Mouse (Mus musculus) embryonic facial prominence, embryonic 13.5 days (tissue): ENCODE data around the gene Nhs. TPM values are rescaled to one million over a fixed set of nuclear protein-coding genes. Genes with fewer than 3 reads are reported as not detected.

ENCODE experiments used
- ATAC-seq: fragments of 200-750 bp; cut with Nextera tagmentation; 2 replicates; pipeline ENCODE4 v1.8.0; 2017; ENCODE audit warnings: low read depth; ENCODE audit not compliant: insufficient number of reproducible peaks, insufficient read depth, low FRiP score, low TSS enrichment
- H3K27ac ChIP-seq: fragments of 300-500 bp; sonication (generic); 2 replicates; pipeline ENCODE4 v1.5.1; 2015; ENCODE audit warnings: moderate library complexity, mild to moderate bottlenecking, inconsistent platforms
- H3K27me3 ChIP-seq: fragments of 300-500 bp; sonication (generic); 2 replicates; pipeline ENCODE4 v1.6.1; 2015; ENCODE audit warnings: mild to moderate bottlenecking, inconsistent platforms
- H3K36me3 ChIP-seq: fragments of 300-500 bp; sonication (generic); 2 replicates; pipeline ENCODE4 v1.6.1; 2015; ENCODE audit warnings: mild to moderate bottlenecking, inconsistent platforms
- H3K4me1 ChIP-seq: fragments of 300-500 bp; sonication (generic); 2 replicates; pipeline ENCODE4 v1.6.1; 2015; ENCODE audit warnings: inconsistent platforms
- H3K4me2 ChIP-seq: fragments of 300-500 bp; sonication (generic); 2 replicates; pipeline ENCODE4 v1.6.1; 2015; ENCODE audit warnings: moderate library complexity, mild to moderate bottlenecking, inconsistent platforms
- H3K4me3 ChIP-seq: fragments of 300-500 bp; sonication (generic); 2 replicates; pipeline ENCODE4 v1.5.1; 2015; ENCODE audit warnings: mild to moderate bottlenecking, inconsistent platforms
- H3K9ac ChIP-seq: fragments of 300-500 bp; sonication (generic); 2 replicates; pipeline ENCODE4 v1.6.1; 2015; ENCODE audit warnings: mild to moderate bottlenecking, inconsistent platforms
- H3K9me3 ChIP-seq: fragments of 300-500 bp; sonication (generic); 2 replicates; pipeline ENCODE4 v1.6.1; 2016; ENCODE audit warnings: inconsistent platforms
- WGBS: fragments of 180-500 bp; shearing (Covaris S2); methylation state at CpG from one replicate; pipeline ENCODE4 v1.1.7; 2015; ENCODE audit warnings: mixed read lengths; 5-methylcytosine and 5-hydroxymethylcytosine counted together
- polyA plus RNA-seq: library from polyadenylated mRNA; unstranded; fragments of >200 nt; fragmentation: Nextera tagmentation; extraction: Ambion mirVana; gene quantifications from 2 replicates; pipeline ENCODE4 v1.2.1, GENCODE M21; 2015

The Nhs gene
- polyA plus RNA-seq, 1 experiment from 2014 or later, result 3.0 TPM

- Histone ChIP-seq H3K27me3 (peaks cover 69% of the 10 kb centered on the region), H3K27ac (peak overlapping the region; percentile 78), H3K9me3 (no peaks in the 10 kb centered on the region), H3K36me3 (no peaks in the 10 kb centered on the region), H3K4me1 (peaks cover 12% of the 10 kb centered on the region), H3K4me3 (peak overlapping the region; percentile 27), H3K4me2 (peak overlapping the region; percentile 46), H3K9ac (0 out of 2 replicates have a peak overlapping the region, but pooled peaks have one; percentile 21)
- peak; percentile 88 for ATAC-seq
- 22% methylated on average over 6 of the region's 6 CpGs for WGBS
These were observed 233.4 kb downstream of the Nhs start for GRCm38 (mm10) chrX:161925973-161926682.

GRCm38 (mm10) chrX:161922655-161923054, 236.9 kb downstream of the Nhs start:
- Histone ChIP-seq H3K4me1 (peaks cover 12% of the 10 kb centered on the region), H3K36me3 (no peaks in the 10 kb centered on the region), H3K4me3 (no peak overlapping the region), H3K9ac (no peak overlapping the region), H3K4me2 (no peak overlapping the region), H3K9me3 (no peaks in the 10 kb centered on the region), H3K27ac (no peak overlapping the region), H3K27me3 (peaks cover 73% of the 10 kb centered on the region)
- WGBS, result 85% methylated on average over 2 of the region's 2 CpGs
- no peak for ATAC-seq

- H3K4me3 ChIP-seq, result no peak overlapping the region
- H3K27ac ChIP-seq, result no peak overlapping the region
- WGBS, result 54% methylated on average over 1 of the region's 1 CpGs
- H3K36me3 ChIP-seq, result no peaks in the 10 kb centered on the region
- H3K9ac ChIP-seq, result no peak overlapping the region
- no peak overlapping the region for H3K4me2 ChIP-seq
- peaks cover 71% of the 10 kb centered on the region for H3K27me3 ChIP-seq
- no peak for ATAC-seq
- H3K9me3 ChIP-seq, result no peaks in the 10 kb centered on the region
- H3K4me1 ChIP-seq, result peaks cover 9% of the 10 kb centered on the region
These were observed 237.9 kb downstream of the Nhs start for GRCm38 (mm10) chrX:161921581-161921980.

- Histone ChIP-seq H3K4me2 (no peak overlapping the region), H3K27me3 (peaks cover 83% of the 10 kb centered on the region), H3K9me3 (no peaks in the 10 kb centered on the region), H3K27ac (no peak overlapping the region), H3K36me3 (no peaks in the 10 kb centered on the region), H3K9ac (no peak overlapping the region), H3K4me1 (0 out of 2 replicates have a peak, but pooled peaks cover 6% of the 10 kb centered on the region), H3K4me3 (no peak overlapping the region)
- 65% methylated on average over 4 of the region's 4 CpGs for WGBS
- ATAC-seq, result no peak
These were observed 249.6 kb downstream of the Nhs start for GRCm38 (mm10) chrX:161909963-161910362.

- H3K9me3 ChIP-seq, result no peaks in the 10 kb centered on the region
- peaks cover 78% of the 10 kb centered on the region for H3K27me3 ChIP-seq
- peak overlapping the region; percentile 47 for H3K4me3 ChIP-seq
- H3K4me1 ChIP-seq, result 0 out of 2 replicates have a peak, but pooled peaks cover 6% of the 10 kb centered on the region
- H3K36me3 ChIP-seq, result no peaks in the 10 kb centered on the region
- peak overlapping the region; percentile 61 for H3K9ac ChIP-seq
- peak; percentile 48; the same call in 1 of the 2 replicates for ATAC-seq
- 27% methylated on average over 48 of the region's 48 CpGs for WGBS
- H3K27ac ChIP-seq, result no peak overlapping the region
- H3K4me2 ChIP-seq, result peak overlapping the region; percentile 82
These were observed 250.7 kb downstream of the Nhs start for GRCm38 (mm10) chrX:161908652-161909403.

GRCm38 (mm10) chrX:161907595-161908592, 251.6 kb downstream of the Nhs start:
- Histone ChIP-seq H3K4me1 (0 out of 2 replicates have a peak, but pooled peaks cover 6% of the 10 kb centered on the region), H3K27me3 (peaks cover 71% of the 10 kb centered on the region), H3K4me2 (peak overlapping the region; percentile 82), H3K9me3 (no peaks in the 10 kb centered on the region), H3K4me3 (peak overlapping the region; percentile 47), H3K9ac (peak overlapping the region; percentile 61), H3K36me3 (no peaks in the 10 kb centered on the region), H3K27ac (no peak overlapping the region)
- 23% methylated on average over 52 of the region's 53 CpGs for WGBS
- 0 out of 2 replicates have a peak, but pooled peaks have one; percentile 59 for ATAC-seq

GRCm38 (mm10) chrX:161894442-161894841, 265.1 kb downstream of the Nhs start:
- H3K4me1 ChIP-seq, result no peaks in the 10 kb centered on the region
- no peak overlapping the region for H3K27ac ChIP-seq
- H3K9ac ChIP-seq, result no peak overlapping the region
- H3K4me2 ChIP-seq, result no peak overlapping the region
- H3K27me3 ChIP-seq, result peaks cover 25% of the 10 kb centered on the region
- H3K9me3 ChIP-seq, result no peaks in the 10 kb centered on the region
- no peak for ATAC-seq
- no peaks in the 10 kb centered on the region for H3K36me3 ChIP-seq
- no peak overlapping the region for H3K4me3 ChIP-seq
- 63% methylated on average over 2 of the region's 2 CpGs for WGBS

GRCm38 (mm10) chrX:161883661-161884060, 275.9 kb downstream of the Nhs start:
- H3K27me3 ChIP-seq, result peaks cover 16% of the 10 kb centered on the region
- H3K4me2 ChIP-seq, result no peak overlapping the region
- 88% methylated on average over 3 of the region's 3 CpGs for WGBS
- no peak overlapping the region for H3K27ac ChIP-seq
- no peaks in the 10 kb centered on the region for H3K4me1 ChIP-seq
- no peak overlapping the region for H3K4me3 ChIP-seq
- no peak overlapping the region for H3K9ac ChIP-seq
- H3K36me3 ChIP-seq, result no peaks in the 10 kb centered on the region
- ATAC-seq, result no peak
- no peaks in the 10 kb centered on the region for H3K9me3 ChIP-seq

- no peak overlapping the region for H3K4me3 ChIP-seq
- no peak overlapping the region for H3K9ac ChIP-seq
- WGBS, result 76% methylated on average over 1 of the region's 1 CpGs
These were observed 282.4 kb downstream of the Nhs start for GRCm38 (mm10) chrX:161877123-161877522.

GRCm38 (mm10) chrX:161873511-161873910, 286.0 kb downstream of the Nhs start:
- Histone ChIP-seq H3K36me3 (0 out of 2 replicates have a peak, but pooled peaks cover 3% of the 10 kb centered on the region), H3K9me3 (no peaks in the 10 kb centered on the region), H3K4me1 (no peaks in the 10 kb centered on the region), H3K27me3 (peaks cover 24% of the 10 kb centered on the region), H3K4me3 (no peak overlapping the region), H3K4me2 (no peak overlapping the region), H3K27ac (no peak overlapping the region), H3K9ac (no peak overlapping the region)
- ATAC-seq, result no peak

More at GRCm38 (mm10) chrX:161877123-161877522, 282.4 kb downstream of the Nhs start:
- no peaks in the 10 kb centered on the region for H3K9me3 ChIP-seq
- H3K36me3 ChIP-seq, result 0 out of 2 replicates have a peak, but pooled peaks cover 3% of the 10 kb centered on the region
- H3K4me2 ChIP-seq, result no peak overlapping the region
- H3K4me1 ChIP-seq, result no peaks in the 10 kb centered on the region
- no peak overlapping the region for H3K27ac ChIP-seq
- no peak for ATAC-seq
- peaks cover 25% of the 10 kb centered on the region for H3K27me3 ChIP-seq

GRCm38 (mm10) chrX:161871306-161871705, 288.2 kb downstream of the Nhs start:
- no peaks in the 10 kb centered on the region for H3K4me1 ChIP-seq
- 92% methylated on average over 7 of the region's 7 CpGs for WGBS

More at GRCm38 (mm10) chrX:161871306-161871705, 288.2 kb downstream of the Nhs start:
- 0 out of 2 replicates have a peak, but pooled peaks cover 3% of the 10 kb centered on the region for H3K36me3 ChIP-seq
- H3K27ac ChIP-seq, result no peak overlapping the region
- no peak overlapping the region for H3K4me2 ChIP-seq
- H3K4me3 ChIP-seq, result no peak overlapping the region
- no peaks in the 10 kb centered on the region for H3K9me3 ChIP-seq
- H3K9ac ChIP-seq, result no peak overlapping the region
- no peak for ATAC-seq
- peaks cover 27% of the 10 kb centered on the region for H3K27me3 ChIP-seq
